Mouse (Mus musculus) 416B (cell line): ENCODE measurements around the gene Lipa.
A peak's percentile ranks its signal among the peaks of the same experiment; 100 is the strongest.

Experiments used
- DNase-seq: peaks from one replicate; pipeline ENCODE4 v3.0.0; 2011; ENCODE audit warnings: low read depth

The Lipa gene

DNA sequence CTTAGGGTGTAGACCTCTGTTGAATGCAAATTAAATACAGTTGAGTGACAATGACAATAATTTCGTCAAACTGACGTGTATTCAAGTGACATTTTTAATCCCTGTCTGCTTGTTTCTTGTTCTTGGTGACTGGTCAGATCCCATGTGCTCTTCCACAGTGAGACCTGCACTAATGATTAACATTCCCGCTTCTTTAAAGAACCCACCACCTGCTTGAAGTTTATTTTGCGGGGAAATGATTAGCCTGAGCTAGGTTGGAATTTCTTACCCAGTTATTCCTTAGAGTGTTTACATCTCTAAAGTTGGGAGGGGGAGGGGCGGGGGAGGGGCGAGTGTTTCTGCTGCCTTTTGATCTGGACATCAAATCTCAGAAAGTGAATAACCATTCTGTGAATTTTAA is 59.1 kb downstream of the Lipa start:
- no peak for DNase-seq

DNA sequence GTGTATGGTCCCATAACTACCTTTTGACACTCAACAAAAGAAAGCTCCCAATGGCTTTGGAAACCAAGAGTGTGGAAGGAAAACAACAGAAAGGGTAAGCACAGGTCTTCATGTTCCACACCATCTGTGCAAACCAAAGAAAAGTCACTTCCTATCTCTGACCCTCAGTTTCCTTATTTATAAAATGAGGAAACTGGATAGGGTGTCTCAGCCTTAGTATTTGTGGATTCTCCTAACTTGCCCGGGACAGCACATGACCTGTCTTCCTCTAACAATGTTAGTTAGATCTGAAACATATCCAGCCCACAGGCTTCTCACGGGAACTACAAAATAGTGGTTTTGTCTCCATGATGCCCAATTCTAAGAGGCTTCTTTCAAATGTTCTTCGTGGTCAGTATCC is 62.8 kb downstream of the Lipa start:
- DNase-seq = no peak

DNA sequence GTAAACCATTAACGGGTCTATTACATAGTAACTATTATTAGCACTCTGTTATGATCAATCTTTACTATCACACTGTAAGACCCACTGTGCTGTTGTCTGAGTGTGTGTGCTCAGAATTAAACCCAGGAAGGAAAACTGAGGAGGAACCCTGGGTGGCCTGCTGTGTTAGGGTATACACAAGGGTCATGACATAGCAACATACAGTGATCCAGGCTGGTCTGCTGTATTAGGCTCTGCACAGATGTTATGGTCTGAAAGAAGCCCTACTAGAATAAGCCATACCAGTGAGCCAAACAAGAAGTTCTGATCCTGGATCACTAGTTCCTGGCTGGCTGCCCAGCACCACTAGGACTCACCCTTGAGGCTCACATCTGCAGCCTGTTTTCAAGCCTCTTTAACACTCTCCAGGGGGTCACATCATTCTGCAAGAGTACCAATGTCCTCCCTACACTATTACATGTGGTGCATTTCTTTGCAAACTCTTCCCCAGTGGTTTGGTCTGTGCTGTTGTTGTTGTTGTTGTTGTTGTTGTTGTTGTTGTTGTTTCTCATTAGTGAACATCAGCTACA is 65.7 kb downstream of the Lipa start:
- DNase-seq = no peak

DNA sequence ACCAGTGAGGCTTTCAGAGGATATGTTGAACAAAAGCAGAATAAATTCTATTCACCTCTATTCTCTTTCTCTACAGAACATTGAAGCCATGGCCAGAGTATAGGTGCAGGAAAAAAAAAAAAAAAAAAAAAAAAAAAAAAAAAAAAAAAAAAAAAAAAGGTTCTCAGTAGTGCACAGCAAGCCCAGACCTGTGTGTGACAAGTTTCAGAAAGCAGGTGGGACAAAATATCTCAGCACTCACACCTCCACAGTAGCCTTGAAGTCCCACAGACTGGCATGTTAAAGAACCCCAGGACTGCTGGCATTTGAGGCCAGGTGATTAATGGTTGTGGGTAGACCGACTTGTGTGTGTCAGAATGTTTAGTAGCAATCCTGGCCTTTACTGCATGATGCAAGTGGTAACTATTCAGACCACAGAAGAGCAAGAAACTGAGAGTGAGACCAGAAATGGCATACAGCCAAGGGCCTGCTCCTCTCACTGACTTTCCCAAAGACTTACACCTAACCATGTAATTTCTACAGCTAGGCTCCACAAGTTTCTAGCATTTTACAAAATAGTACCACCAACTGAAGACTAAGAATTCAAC is 76.4 kb downstream of the Lipa start:
- DNase-seq = peak; percentile 43

DNA sequence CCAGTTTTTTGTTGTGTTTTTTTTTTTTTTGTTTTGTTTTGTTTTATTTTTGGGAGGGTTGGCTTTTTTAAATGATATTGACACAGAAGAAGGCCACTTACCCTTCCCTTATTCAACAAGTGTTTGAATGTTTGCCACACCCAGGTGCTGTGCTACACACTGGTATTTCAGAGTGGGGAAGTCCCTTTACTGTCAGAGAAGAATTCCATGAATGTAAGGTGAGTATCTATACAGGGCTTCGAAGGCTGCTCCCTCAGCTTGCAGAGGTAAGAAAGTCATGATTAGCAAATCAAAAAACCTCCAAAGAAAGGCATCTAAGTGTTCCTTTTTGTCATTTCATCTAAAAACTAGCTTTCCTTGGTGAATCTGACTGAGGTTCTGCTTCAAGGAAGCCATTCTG is 78.4 kb downstream of the Lipa start:
- DNase-seq = no peak

DNA sequence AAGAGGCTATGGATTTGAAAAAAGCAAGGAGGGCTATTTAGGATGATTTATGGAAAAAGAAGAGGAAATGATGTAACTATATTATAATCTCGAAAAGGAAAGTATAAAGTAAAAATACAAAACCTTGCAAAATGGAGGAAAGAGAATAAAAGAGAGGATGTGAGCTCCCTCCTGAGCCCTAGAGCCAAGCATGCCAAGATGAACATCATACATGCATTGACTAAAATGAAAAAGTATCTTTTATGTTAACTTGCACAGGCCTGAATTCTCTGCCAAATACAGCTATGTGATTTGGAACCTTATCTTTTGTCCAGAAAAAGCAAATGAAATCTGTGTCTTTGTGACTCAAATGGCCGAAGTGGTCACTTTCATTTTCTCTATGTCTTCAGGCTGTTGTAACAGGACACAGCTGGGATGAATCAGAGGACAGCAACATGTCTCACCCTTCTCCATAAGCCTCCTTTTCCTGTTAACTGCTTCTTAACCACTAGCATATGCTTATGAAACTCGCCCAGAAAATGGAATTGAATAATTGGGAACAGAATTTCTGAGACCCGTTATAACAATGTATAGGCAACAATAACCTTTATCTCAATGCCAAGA is 81.8 kb downstream of the Lipa start:
- DNase-seq = peak; percentile 76

DNA sequence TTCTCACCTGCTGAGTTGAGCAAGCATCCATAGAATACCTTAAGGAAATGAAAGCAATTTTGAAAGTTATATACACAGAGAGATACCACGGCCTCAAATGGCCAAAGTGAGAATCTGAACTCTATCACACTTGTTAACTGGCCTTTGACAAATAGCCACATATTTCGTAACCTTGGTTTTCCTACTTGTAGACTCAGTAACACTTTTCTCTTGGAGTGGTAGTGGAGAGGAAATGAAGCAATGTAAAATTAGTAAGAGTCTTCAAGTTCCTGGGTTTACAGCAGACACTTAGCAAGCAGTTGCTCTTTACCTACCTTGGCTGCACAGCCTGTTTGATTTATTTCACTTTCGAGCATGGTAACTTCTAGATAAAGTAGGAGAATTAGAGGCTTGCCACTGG is 82.5 kb downstream of the Lipa start:
- DNase-seq = peak; percentile 71
